Mouse (Mus musculus): ENCODE measurements around the gene Acbd3.

Acbd3 gene

DNA sequence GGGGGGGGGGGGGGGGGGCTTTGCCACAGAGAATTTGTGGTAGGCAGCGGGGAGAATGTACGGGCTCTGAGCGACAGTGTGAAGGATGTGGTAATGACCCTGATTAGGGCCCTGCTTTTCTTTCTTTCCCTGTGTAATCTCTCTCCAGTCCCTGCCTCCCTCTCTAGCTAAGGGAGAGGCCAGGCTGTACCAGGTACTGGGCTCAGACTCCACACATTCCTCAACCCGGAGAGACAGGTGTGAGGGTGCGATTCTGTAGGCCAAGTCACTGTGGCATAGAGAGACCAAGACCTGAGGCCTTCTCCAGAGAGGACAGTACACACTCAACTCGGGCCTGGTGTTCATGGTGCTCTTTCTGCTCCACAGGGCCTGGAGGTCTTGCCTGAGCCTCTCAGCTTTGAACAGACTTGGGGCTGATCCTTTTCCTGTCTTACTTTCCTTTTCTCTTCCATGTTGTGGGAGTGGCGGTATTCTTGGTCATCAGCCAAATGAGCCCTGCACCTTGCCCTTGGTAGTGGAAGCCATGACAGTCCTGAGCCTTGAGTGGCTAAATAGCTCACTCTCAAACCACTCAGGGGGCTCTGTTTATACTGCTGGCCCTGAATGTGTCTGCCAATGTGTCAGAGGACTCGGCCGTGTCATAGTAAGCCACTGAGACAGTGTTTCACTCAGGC is 57.2 kb downstream of the Acbd3 start:
- DNase-seq (ENCODE audit: low read depth in 2 of 2, low spot score in 2 of 2) = no peak

DNA sequence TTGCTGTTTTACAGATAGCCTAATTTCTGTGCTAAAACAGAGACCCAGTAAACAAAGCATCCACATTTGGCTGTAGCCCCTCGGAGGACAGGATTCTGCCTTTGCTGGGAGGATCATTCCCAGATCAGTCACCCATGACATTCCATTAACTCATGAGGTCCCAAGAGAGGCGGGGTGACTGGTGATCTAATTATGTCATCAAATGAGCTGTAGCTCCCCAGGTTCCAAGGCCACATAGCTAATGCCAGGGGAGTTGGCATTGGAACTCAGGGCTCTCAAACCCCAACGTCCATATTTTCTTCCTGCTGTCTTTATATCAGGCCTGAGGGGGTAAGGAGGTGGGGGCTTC is 57.7 kb downstream of the Acbd3 start:
- DNase-seq (ENCODE audit: low read depth in 2 of 2, low spot score in 2 of 2) = no peak

DNA sequence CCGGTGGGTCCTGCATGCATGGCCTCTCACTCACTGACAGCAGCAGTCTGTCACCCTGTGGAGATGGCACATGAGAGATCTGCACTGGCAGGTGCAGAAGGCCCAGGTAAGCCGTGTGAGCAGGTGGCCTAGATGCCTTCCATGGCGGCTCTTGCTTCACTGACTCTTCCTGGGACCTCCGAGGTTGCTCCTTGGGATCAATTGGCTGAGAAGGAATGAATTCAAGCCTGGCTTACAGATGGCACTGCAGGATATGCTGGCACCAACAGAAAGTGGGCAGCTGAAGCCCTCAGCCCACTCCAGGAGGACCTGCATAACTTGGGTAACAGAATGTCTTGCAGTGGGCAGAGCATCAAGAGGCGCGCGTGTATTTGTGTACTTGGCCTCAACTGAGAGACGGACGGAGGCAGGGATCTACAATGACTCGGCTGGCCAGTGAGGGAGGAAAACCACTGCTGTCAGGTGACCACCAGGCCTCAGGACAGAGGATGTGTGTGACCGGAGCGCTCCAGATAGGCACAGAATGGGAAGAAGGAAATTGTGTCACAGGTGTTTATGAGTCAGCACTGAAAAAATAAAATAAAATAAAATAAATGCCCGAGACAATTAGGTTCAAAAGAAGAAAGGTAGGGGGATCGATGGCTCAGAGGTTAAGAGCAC is 66.1 kb downstream of the Acbd3 start:
- no peak for DNase-seq (ENCODE audit: low read depth in 2 of 2, low spot score in 2 of 2)

DNA sequence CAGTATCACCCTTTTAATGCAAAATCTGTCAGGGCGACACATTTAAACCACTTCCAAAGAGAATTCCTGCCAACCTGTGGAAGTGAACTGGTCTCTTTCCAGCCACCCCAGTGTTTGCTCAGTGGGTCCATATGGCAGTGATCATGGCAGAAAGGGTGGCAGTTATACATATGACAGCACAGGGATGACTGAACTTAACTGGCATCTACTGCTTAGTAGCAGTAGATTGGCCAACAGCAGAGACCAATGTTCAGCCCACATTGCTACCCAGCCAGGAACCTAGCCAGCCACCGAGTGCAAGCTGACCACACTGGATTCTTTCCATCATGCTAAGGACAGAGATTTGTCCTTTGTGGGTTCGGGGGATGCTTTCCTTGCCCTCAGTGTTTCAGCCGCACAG is 67.0 kb downstream of the Acbd3 start:
- no peak for DNase-seq (ENCODE audit: low read depth in 2 of 2, low spot score in 2 of 2)

DNA sequence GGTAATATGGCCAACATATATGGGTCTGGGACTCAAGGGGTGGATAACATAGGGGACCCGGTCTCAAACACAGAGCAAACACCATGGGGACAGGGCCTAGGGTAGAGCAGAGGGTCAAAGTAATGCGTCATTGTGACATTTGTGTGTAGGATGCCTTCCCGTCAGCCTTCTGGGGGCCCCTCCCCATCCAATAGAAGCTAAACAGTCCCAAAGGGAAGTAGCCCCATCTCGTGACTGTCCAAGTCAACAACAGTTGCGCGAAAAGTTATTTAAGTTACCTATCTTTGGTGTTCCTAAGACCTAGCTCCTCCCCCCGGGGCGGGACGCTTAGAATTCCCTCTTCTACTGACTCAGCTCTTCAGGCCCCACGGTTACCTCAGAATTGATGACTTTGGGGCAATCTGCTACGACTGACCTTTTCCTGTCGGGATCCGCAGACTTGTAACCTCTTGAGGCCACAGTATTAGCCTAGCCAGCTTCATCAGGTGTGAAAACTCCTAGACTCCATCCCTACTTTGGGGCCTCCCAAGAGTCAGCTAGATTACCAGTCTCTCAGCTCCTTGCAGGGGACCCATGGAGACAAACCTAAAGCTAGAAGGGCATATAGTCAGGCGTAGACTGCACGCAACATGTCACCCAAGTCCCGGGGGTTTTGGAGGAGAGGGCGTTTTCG is 67.7 kb downstream of the Acbd3 start:
- DNase-seq (ENCODE audit: low read depth in 2 of 2, low spot score in 2 of 2) = no peak

DNA sequence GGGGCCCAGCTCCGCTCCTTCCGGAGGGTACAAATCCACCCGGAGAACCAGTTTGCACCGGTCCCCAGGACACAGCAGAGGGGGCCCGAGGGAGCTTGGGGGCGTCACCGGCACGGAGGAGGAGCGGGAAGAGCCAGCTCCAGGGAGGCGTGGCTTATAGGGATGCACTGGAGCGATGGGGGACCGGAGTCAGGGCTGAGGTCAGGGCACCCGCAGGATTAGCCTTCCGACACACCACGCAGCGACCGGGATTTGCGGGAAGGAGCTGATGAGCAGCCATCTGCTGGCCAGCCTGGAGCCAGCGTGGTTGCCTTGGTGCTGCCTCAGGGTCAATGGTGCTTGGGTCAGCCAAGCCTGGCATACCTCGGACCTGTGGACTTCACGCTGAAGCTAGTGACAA is 68.3 kb downstream of the Acbd3 start:
- no peak for DNase-seq (ENCODE audit: low read depth in 2 of 2, low spot score in 2 of 2)

DNA sequence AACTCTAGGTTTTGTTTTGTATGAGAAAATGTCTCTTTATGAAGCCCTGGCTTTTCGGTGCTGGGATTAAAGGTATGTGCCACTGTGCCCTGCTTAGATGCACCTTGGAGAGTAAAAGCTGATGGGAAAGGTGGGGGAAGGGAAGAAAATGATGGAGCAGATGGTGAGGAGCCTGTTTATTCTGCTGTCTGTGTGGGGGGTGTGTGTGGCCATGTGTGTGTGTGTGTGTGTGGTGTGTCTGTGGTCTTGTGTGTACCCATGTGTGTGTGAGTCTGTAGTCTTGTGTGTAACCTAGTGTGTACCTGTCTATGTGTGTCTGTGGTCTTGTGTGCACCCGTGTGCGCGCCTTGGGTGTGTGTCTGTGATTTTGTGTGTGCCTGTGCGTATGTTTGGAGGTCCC is 72.8 kb downstream of the Acbd3 start:
- DNase-seq (ENCODE audit: low read depth in 2 of 2, low spot score in 2 of 2) = no peak

DNA sequence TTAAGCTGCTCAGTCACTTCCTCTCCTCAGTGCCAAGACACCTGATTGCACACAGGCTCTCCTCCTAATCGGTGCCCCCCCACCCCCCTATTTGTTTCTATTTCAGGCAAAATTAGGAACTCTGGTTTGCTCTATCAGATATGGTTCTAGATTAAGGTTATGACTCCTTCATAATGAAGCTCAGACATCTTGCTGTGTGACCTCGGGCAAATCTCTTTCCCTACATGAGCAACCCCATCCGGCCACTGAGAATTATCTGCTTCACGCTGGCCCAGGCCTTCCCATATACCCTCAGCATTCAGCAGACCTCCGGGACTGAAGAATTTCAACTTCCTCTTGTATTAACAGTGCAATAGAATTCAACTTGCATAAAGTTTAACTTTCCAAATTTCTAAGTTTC is 73.4 kb downstream of the Acbd3 start:
- no peak for DNase-seq (ENCODE audit: low read depth in 2 of 2, low spot score in 2 of 2)

DNA sequence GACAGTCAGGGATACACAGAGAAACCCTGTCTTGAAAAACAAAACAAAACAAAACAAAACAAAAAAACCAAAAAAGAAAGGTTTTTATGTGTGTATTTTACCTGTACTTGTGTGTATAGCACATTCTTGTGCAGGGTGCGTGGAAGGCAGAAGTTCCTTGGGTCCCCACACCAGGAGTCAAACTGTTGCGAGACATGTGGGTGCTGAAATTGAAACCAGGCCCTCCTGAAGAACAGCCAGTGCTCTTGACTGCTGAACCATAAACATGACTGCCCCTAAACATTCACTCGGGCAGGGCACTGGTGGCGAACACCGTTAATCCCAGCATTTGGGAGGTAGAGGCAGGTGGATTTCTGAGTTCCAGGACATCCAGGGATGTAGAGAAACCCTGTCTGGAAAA is 74.2 kb downstream of the Acbd3 start:
- no peak for DNase-seq (ENCODE audit: low read depth in 2 of 2, low spot score in 2 of 2)

DNA sequence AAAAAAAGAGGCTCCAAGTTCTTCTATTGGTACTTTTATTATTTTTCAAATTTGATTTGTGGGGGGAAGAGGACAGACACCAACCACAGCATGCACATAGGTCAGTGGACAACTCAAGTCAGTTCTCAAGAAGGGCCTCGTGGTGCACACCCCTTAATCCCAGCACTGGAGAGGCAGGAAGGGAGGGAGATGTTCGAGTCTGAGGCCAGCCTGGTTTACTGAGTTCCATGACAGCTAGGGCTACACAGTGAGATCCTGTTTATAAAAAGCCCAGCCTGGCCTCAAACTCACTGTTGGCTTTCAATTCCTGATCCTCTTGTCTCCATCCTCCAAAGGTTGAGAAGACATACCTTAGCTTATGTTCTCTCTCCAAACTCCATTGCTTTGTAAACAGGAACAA is 75.0 kb downstream of the Acbd3 start:
- DNase-seq (ENCODE audit: low read depth in 2 of 2, low spot score in 2 of 2) = no peak

DNA sequence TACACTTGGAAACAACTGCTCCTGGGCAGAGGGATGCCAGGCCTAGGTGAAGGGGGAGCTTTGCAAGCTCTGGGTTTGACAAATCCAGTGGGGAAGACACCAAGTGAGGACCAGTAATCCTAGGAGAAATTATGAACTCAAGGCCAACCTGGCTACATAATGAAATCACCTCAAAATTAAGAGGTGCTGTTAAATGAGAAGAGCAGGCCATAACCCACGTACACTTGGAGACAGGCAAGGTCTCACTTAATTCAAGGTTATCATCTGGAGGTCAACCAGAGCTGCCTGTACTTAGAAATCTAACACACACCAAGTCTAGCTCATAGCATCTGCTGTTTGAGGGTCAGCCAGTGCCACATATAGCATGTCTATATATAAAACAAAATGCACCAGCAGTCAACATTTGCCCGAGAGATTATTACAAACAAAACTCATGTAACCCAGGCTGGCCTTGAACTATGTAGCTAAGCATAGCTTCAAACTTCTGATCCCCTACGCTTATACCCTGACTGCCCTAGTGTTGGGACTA is 75.7 kb downstream of the Acbd3 start:
- no peak for DNase-seq (ENCODE audit: low read depth in 2 of 2, low spot score in 2 of 2)

Data from CD8-positive naive resting alpha-beta T cell, adult 2 months (primary cell).